Mouse (Mus musculus) embryonic stem cell, embryonic (primary cell): Measurements from ENCODE around the gene Serinc2.
"Not testable (repeated sequence)": the region's sequence is repeated elsewhere in the genome, so short reads cannot be mapped to it uniquely, and the experiment has no call there.

Experiments used
- CTCF ChIA-PET, 4 experiments: fragments of 300-600 bp in 2 of 4; fragments of 350-600 bp in 2 of 4; sonication (Branson Sonifier 250); formaldehyde crosslinking; loops; one replicate each; lab custom pipeline; 2022; ENCODE audit warnings: inconsistent platforms in 2 of 4; lab: Charles Lee
- POLR2A ChIA-PET, 4 experiments: fragments of 300-600 bp in 2 of 4; fragments of 350-600 bp in 2 of 4; sonication (Branson Sonifier 250); formaldehyde crosslinking; loops; one replicate each; lab custom pipeline; 2022; ENCODE audit warnings: antibody characterized with exemption in 4 of 4, inconsistent platforms in 1 of 4; lab: Charles Lee

Gene Serinc2

DNA sequence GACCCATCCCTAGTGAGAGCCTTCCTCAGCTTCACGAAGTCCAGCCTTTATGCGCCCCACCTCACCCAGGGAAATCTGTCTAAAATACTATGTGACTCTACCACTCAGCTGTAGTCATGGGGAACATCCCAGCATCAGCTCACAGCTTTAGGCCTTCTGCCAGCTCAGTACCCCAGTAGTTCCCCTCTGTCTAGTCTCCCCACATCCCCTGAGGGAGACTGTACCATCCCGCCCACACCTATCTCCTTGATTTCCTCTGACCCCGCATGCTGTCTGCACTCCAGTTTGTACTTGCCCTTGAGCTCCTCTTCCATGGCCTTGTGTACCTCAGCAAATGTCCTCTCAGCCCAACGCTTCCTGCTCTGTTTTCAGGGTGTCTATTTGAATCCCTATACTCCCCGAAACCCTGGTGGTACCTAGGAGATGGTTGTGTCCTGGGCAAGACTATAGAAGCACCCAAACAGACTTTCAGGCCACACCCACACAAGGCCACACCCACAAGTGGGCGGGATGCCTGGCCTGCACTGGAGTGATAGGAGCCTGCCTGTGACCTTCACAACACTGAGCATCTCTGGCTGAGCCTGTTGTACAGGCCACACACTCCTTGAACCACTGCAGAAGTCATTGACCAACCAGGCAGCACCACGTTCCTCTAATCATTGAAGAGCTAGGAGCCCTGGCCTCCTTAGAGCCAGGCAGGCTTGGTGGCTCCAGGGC lies 26.4 kb downstream of the Serinc2 start:
- ChIA-PET CTCF (interaction anchor here (0.6 to 3.2 kb wide), 8 partner anchors 7 to 1198 kb away, joined by 3 to 28 read pairs (median 6); no protein-coding TSS in a partner anchor), POLR2A (interaction anchor here in 3 of 4 experiments (0.5 to 4.0 kb wide), 24 partner anchors 11 to 305 kb away, joined by 3 to 25 read pairs (median 5); partner anchors contain the start of genes Pef1 (in 2 of the 3), Gm853 (in 1 of the 3), Snrnp40 (in 1 of the 3) and Zcchc17 (in 1 of the 3))

DNA sequence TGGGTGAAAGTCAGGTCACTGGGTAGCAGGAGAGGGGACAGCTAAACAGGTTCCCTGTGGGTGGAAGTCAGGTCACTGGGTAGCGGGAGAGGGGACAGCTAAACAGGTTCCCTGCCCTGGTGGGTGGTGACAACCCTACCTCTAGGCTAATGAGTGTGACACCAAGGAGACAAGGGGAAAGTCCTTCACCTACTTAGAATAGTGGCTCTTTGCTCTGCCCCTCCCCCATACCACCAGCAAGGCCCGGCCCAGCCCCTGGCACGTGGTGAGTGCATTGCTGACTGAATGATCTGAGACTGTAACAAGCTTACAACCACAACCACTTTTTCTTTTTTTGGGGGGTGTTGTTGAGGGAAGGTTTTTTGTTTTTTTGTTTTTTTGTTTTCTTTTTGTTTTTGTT lies 27.2 kb downstream of the Serinc2 start:
- POLR2A ChIA-PET, result interaction anchor here in 3 of 4 experiments (0.6 to 4.0 kb wide), 39 partner anchors 10 to 378 kb away, joined by 3 to 25 read pairs (median 5); partner anchors contain the start of genes Fabp3 (in 2 of the 3), Gm10570 (in 2 of the 3), Pef1 (in 2 of the 3) and Snrnp40 (in 2 of the 3)
- CTCF ChIA-PET, result interaction anchor here (0.5 to 3.2 kb wide), 18 partner anchors 8 to 408 kb away, joined by 3 to 28 read pairs (median 5); no protein-coding TSS in a partner anchor

- POLR2A ChIA-PET, result interaction anchor here in 3 of 4 experiments (0.6 to 4.0 kb wide), 41 partner anchors 10 to 765 kb away, joined by 3 to 25 read pairs (median 5); partner anchors contain the start of genes Fabp3 (in 2 of the 3), Gm10570 (in 2 of the 3), Pef1 (in 2 of the 3) and Snrnp40 (in 2 of the 3)
- CTCF ChIA-PET, result interaction anchor here (0.5 to 3.2 kb wide), 20 partner anchors 9 to 408 kb away, joined by 3 to 28 read pairs (median 4); no protein-coding TSS in a partner anchor
Observed at GRCm38 (mm10) chr4:130251172-130251705, 27.8 kb downstream of the Serinc2 start.

- ChIA-PET CTCF (interaction anchor here in 1 of 4 experiments (0.6 to 0.8 kb wide), 2 partner anchors 211 to 692 kb away, joined by 3 to 6 read pairs; no protein-coding TSS in a partner anchor), POLR2A (interaction anchor here in 3 of 4 experiments (0.7 to 1.2 kb wide), 3 partner anchors 25 to 272 kb away, joined by 3 read pairs; no protein-coding TSS in a partner anchor)
Observed at GRCm38 (mm10) chr4:130248636-130249035, 30.4 kb downstream of the Serinc2 start.

GRCm38 (mm10) chr4:130246132-130246531 lies 32.9 kb downstream of the Serinc2 start:
- POLR2A ChIA-PET, result interaction anchor here in 1 of 4 experiments (1.0 kb wide), 1 partner anchor 47 kb away, joined by 3 read pairs; no protein-coding TSS in a partner anchor
- CTCF ChIA-PET, result interaction anchor here (0.6 to 2.3 kb wide), 8 partner anchors 13 to 1573 kb away, joined by 3 to 7 read pairs (median 3); no protein-coding TSS in a partner anchor

- POLR2A ChIA-PET, result interaction anchor here in 3 of 4 experiments (0.7 to 1.0 kb wide), 4 partner anchors 11 to 97 kb away, joined by 3 to 5 read pairs (median 4); no protein-coding TSS in a partner anchor
- CTCF ChIA-PET, result interaction anchor here in 2 of 4 experiments (0.7 to 2.1 kb wide), 4 partner anchors 20 to 702 kb away, joined by 3 to 7 read pairs (median 6); no protein-coding TSS in a partner anchor
Observed at GRCm38 (mm10) chr4:130244749-130245148, 34.3 kb downstream of the Serinc2 start.

- CTCF ChIA-PET, result not testable (repeated sequence)
- POLR2A ChIA-PET, result interaction anchor here in 3 of 4 experiments (0.7 kb wide), 3 partner anchors 33 to 116 kb away, joined by 3 to 7 read pairs (median 4); partner anchors contain the start of genes Snrnp40 (in 1 of the 3) and Zcchc17 (in 1 of the 3)
Observed at GRCm38 (mm10) chr4:130243621-130244020, 35.4 kb downstream of the Serinc2 start.

- POLR2A ChIA-PET, result interaction anchor here in 1 of 4 experiments (0.6 to 4.2 kb wide), 5 partner anchors 9 to 163 kb away, joined by 3 to 25 read pairs (median 6); no protein-coding TSS in a partner anchor
Observed at GRCm38 (mm10) chr4:130242956-130243355, 36.0 kb downstream of the Serinc2 start.

DNA sequence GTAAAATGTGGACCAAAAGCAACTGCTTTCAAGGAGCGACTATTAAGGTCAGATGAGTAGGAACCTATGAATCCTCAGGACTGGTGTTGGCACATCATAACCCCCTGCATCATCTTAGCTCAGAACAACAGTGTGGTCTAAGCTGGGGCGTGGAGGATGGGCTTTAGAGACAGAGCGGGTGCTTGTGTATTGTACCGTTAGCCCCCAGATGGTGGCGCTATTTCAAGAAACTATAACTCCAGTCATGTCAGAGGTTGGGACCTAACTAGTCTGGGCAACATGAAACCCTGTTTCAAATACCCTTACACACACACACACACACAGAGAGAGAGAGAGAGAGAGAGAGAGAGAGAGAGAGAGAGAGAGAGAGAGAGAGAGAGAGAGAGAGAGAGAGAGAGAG lies 38.3 kb downstream of the Serinc2 start:
- POLR2A ChIA-PET, result interaction anchor here in 3 of 4 experiments (0.7 to 4.2 kb wide), 15 partner anchors 10 to 632 kb away, joined by 3 to 25 read pairs (median 4); no protein-coding TSS in a partner anchor

More at GRCm38 (mm10) chr4:130242956-130243355, 36.0 kb downstream of the Serinc2 start:
- CTCF ChIA-PET, result interaction anchor here in 1 of 4 experiments (3.1 kb wide), 2 partner anchors 9 to 44 kb away, joined by 23 to 28 read pairs; no protein-coding TSS in a partner anchor

DNA sequence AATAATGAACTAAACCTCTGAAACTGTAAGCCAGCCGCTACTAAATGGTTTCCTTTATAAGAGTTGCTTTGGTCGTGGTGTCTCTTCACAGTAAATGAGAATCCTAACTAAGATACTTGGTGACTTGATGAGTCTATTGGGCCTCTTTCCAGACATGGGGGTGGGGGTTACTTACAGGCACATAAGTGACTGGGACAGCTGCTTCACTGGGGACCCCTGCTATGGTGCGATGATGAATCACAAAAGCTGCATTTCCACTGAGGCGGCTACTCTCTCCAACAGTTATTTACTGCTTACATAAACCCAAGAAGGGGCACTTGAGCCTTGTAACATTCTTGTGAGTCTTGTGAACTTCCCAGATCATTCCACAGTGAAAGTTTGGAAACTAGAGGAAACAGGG lies 41.4 kb downstream of the Serinc2 start:
- ChIA-PET CTCF (interaction anchor here in 3 of 4 experiments (0.5 to 1.4 kb wide), 9 partner anchors 14 to 109 kb away, joined by 3 to 4 read pairs (median 3); no protein-coding TSS in a partner anchor), POLR2A (interaction anchor here in 2 of 4 experiments (0.6 to 1.4 kb wide), 5 partner anchors 14 to 225 kb away, joined by 3 to 7 read pairs (median 3); no protein-coding TSS in a partner anchor)

More for the DNA sequence above, 38.3 kb downstream of the Serinc2 start:
- CTCF ChIA-PET, result interaction anchor here (0.6 to 3.1 kb wide), 31 partner anchors 10 to 1091 kb away, joined by 3 to 28 read pairs (median 4); partner anchors contain the start of genes Gm853 (in 1 of the 4) and Kpna6 (in 1 of the 4)

DNA sequence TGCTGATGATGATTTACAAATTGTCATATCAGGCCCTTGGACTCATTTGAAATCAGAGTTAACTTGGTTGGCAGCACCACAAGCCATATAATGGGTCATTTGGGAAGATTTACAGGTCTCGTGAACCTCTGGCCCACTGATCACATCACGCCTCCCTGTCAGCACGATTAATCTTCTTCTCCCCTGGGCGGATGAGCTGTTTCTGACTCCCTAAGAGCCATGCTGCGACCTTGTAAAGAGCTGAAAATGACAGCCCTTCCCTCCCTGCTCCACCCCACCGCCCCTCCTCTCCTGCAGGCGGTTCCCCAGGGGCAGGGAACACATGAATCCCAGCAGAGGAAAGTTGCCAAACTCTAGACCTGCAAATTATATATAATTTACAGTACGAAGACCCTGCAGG lies 42.6 kb downstream of the Serinc2 start:
- POLR2A ChIA-PET, result interaction anchor here in 1 of 4 experiments (0.7 kb wide), 1 partner anchor 84 kb away, joined by 8 read pairs; no protein-coding TSS in a partner anchor
- CTCF ChIA-PET, result interaction anchor here in 2 of 4 experiments (0.6 to 1.2 kb wide), 3 partner anchors 38 to 315 kb away, joined by 4 to 8 read pairs (median 7); no protein-coding TSS in a partner anchor

GRCm38 (mm10) chr4:130224071-130224470 lies 54.9 kb downstream of the Serinc2 start:
- CTCF ChIA-PET, result interaction anchor here in 2 of 4 experiments (0.7 to 1.2 kb wide), 2 partner anchors 17 to 318 kb away, joined by 3 to 4 read pairs; no protein-coding TSS in a partner anchor

DNA sequence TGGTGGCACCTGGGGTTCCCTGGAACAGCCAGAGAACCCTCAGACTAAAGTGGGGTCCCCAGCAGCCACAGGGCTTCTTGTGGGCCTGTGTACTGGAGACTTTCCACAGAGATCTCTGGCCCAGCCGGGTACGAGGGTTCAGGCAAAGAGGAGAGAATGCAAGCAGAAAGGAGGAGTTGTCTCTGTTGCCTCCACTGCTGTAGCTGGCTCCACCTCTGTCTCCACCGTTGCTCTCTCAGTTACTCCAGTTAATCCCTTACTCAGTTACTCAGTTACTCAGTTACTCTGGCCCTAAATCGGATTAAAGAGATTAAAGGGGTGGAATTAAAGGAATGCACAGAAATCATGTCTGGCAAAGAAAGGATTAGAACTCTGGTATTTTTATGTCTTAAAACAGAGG lies 56.8 kb downstream of the Serinc2 start, which contains the start of gene Gm853:
TSS of gene Gm853 (minus strand) at position 223 of the 400 bp plus-strand sequence.
- CTCF ChIA-PET, result interaction anchor here in 3 of 4 experiments (1.2 to 1.9 kb wide), 6 partner anchors 18 to 120 kb away, joined by 3 to 7 read pairs (median 3); no protein-coding TSS in a partner anchor
- POLR2A ChIA-PET, result interaction anchor here in 2 of 4 experiments (0.6 to 2.3 kb wide), 9 partner anchors 8 to 482 kb away, joined by 3 to 8 read pairs (median 3); partner anchors contain the start of genes Snrnp40 (in 1 of the 2) and Zcchc17 (in 1 of the 2)

More at GRCm38 (mm10) chr4:130224071-130224470, 54.9 kb downstream of the Serinc2 start:
- POLR2A ChIA-PET, result interaction anchor here in 3 of 4 experiments (0.7 to 2.3 kb wide), 3 partner anchors 17 to 122 kb away, joined by 3 to 8 read pairs (median 5); no protein-coding TSS in a partner anchor

DNA sequence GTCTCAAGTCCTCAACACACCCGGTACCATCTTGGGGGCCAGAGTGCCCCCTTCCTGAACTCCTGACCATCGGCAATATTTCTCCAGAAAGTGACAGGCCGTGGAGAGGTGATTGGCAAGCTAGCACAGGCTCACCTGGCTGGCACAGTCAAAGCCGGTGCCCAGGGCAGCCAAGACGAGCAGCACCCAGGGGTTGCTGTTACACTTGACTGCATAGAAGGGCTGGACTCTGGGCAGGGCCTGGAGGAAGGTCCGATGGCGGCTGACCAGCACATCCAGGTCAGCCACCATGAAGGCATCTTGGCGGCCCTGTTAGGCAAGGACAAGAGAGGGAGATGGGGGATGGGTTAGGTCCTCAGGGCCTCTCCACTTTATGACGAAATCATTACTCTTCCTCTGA lies 58.8 kb downstream of the Serinc2 start:
- POLR2A ChIA-PET, result interaction anchor here in 1 of 4 experiments (0.6 kb wide), 1 partner anchor 524 kb away, joined by 3 read pairs; no protein-coding TSS in a partner anchor
- CTCF ChIA-PET, result interaction anchor here in 1 of 4 experiments (0.7 kb wide), 1 partner anchor 18 kb away, joined by 3 read pairs; no protein-coding TSS in a partner anchor

GRCm38 (mm10) chr4:130215392-130215791 lies 63.6 kb downstream of the Serinc2 start:
- ChIA-PET CTCF (interaction anchor here in 2 of 4 experiments (0.5 to 1.0 kb wide), 3 partner anchors 26 to 1869 kb away, joined by 3 to 5 read pairs (median 3); no protein-coding TSS in a partner anchor), POLR2A (interaction anchor here in 2 of 4 experiments (1.1 to 4.1 kb wide), 3 partner anchors 15 to 94 kb away, joined by 3 to 14 read pairs (median 6); partner anchors contain the start of genes Fabp3 (in 1 of the 2) and Gm10570 (in 1 of the 2))

- ChIA-PET CTCF (interaction anchor here (0.5 to 1.4 kb wide), 4 partner anchors 15 to 25 kb away, joined by 3 to 4 read pairs (median 3); no protein-coding TSS in a partner anchor), POLR2A (interaction anchor here in 2 of 4 experiments (1.2 to 4.1 kb wide), 5 partner anchors 9 to 95 kb away, joined by 3 to 14 read pairs (median 4); partner anchors contain the start of genes Fabp3 (in 1 of the 2), Gm10570 (in 1 of the 2) and Gm853 (in 1 of the 2))
Observed at GRCm38 (mm10) chr4:130213857-130214256, 65.1 kb downstream of the Serinc2 start.
